Mouse (Mus musculus) midbrain, embryonic 14.5 days (tissue): ENCODE measurements around the gene Ckm. TPM values are rescaled to one million over a fixed set of nuclear protein-coding genes. Genes with fewer than 3 reads are reported as not detected.

Experiments
- ATAC-seq: fragments of 200-750 bp; cut with Nextera tagmentation; 2 replicates; pipeline ENCODE4 v1.8.0; 2017; ENCODE audit warnings: moderate number of reproducible peaks, moderate library complexity; ENCODE audit not compliant: low FRiP score, low TSS enrichment
- DNase-seq: peaks from one replicate; pipeline ENCODE4 v3.0.0-alpha.2; 2015
- H3K27ac ChIP-seq: fragments of 300-500 bp; sonication (generic); replicated peaks from 2 replicates; pipeline ENCODE4 v1.5.1; 2014; ENCODE audit warnings: mild to moderate bottlenecking, low read depth, low read length, moderate library complexity
- H3K27me3 ChIP-seq: fragments of 300-500 bp; sonication (generic); 2 replicates; pipeline ENCODE4 v1.6.1; 2014; ENCODE audit warnings: low read length, control low read depth, mixed read lengths; ENCODE audit not compliant: control insufficient read depth, insufficient read depth
- H3K36me3 ChIP-seq: fragments of 300-500 bp; sonication (generic); 2 replicates; pipeline ENCODE4 v1.6.1; 2014; ENCODE audit warnings: low read length, control low read depth; ENCODE audit not compliant: control insufficient read depth, insufficient read depth
- H3K4me1 ChIP-seq: fragments of 300-500 bp; sonication (generic); 2 replicates; pipeline ENCODE4 v1.6.1; 2014; ENCODE audit warnings: mild to moderate bottlenecking, antibody characterized with exemption, low read length, control low read depth; ENCODE audit not compliant: control insufficient read depth, insufficient read depth
- H3K4me2 ChIP-seq: fragments of 300-500 bp; sonication (generic); 2 replicates; pipeline ENCODE4 v1.6.1; 2014; ENCODE audit warnings: mild to moderate bottlenecking, low read length, moderate library complexity
- H3K4me3 ChIP-seq: fragments of 300-500 bp; sonication (generic); replicated peaks from 2 replicates; pipeline ENCODE4 v1.5.1; 2014; ENCODE audit warnings: low read depth, low read length
- H3K9ac ChIP-seq: fragments of 300-500 bp; sonication (generic); replicated peaks from 2 replicates; pipeline ENCODE4 v1.6.1; 2014; ENCODE audit warnings: mild to moderate bottlenecking, low read length, moderate library complexity
- H3K9me3 ChIP-seq: fragments of 300-500 bp; sonication (generic); 2 replicates; pipeline ENCODE4 v1.6.1; 2016; ENCODE audit warnings: low read length, control low read depth, mixed read lengths; ENCODE audit not compliant: control insufficient read depth
- WGBS: fragments of 180-500 bp; shearing (Covaris S2); extraction: QIAGEN DNeasy Blood & Tissue Kit; methylation state at CpG from one replicate; pipeline ENCODE4 v1.1.7; 2014; 5-methylcytosine and 5-hydroxymethylcytosine counted together
- polyA plus RNA-seq: library from polyadenylated mRNA; unstranded; fragments of >200 nt; fragmentation: Nextera tagmentation; extraction: Ambion mirVana; gene quantifications from 2 replicates; pipeline ENCODE4 v1.2.1, GENCODE M21; 2014

Ckm gene
- polyA plus RNA-seq, 1 experiment from 2014 or later = not detected

DNA sequence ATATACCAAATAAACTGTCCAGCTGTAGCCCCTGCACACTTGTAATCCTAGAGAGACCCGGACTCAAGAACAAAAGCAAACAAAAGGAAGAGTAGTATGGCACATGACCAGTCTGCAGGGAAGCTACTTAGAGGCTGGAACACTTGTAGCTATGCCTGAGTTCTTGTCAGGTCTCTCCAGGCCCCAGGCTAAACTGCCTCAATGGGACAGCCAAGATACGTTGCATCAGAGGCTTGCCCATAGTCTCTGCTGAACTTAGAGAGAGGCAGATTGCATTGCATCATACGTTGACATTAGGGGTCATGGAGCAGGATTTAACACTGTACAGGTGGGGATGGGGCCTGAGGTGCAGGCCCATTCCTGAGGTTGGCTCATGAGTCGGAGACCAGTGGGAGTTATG is 28.6 kb upstream of the Ckm start:
- Histone ChIP-seq H3K9ac (no peak overlapping the region), H3K27me3 (no peaks in the 10 kb centered on the region), H3K27ac (no peak overlapping the region), H3K4me2 (no peak overlapping the region), H3K4me3 (no peak overlapping the region), H3K36me3 (no peaks in the 10 kb centered on the region), H3K9me3 (no peaks in the 10 kb centered on the region), H3K4me1 (no peaks in the 10 kb centered on the region)
- 91% methylated on average over 4 of the region's 4 CpGs for WGBS
- DNase-seq (no peak), ATAC-seq (no peak)

- H3K9me3 ChIP-seq = no peaks in the 10 kb centered on the region
- H3K27ac ChIP-seq = no peak overlapping the region
- no peak for DNase-seq
- H3K36me3 ChIP-seq = no peaks in the 10 kb centered on the region
- no peaks in the 10 kb centered on the region for H3K27me3 ChIP-seq
- H3K4me1 ChIP-seq = peaks cover 7% of the 10 kb centered on the region
- no peak for ATAC-seq
- no peak overlapping the region for H3K4me3 ChIP-seq
- 72% methylated on average over 8 of the region's 8 CpGs for WGBS
- H3K9ac ChIP-seq = no peak overlapping the region
- H3K4me2 ChIP-seq = no peak overlapping the region
These were observed 26.5 kb upstream of the Ckm start for GRCm38 (mm10) chr7:19378049-19378448.

- H3K27ac ChIP-seq = peak within 1 kb of the TSS; percentile 70
- peak within 1 kb of the TSS; percentile 84 for H3K4me2 ChIP-seq
- ATAC-seq (peak; percentile 96), DNase-seq (peak; percentile 100)
- peaks cover 28% of the 10 kb centered on the region for H3K36me3 ChIP-seq
- H3K4me1 ChIP-seq = peaks cover 13% of the 10 kb centered on the region
- H3K9ac ChIP-seq = peak within 1 kb of the TSS; percentile 78
- H3K4me3 ChIP-seq = peak within 1 kb of the TSS; percentile 88
- no peaks in the 10 kb centered on the region for H3K9me3 ChIP-seq
- H3K27me3 ChIP-seq = no peaks in the 10 kb centered on the region
- 6% methylated on average over 48 of the region's 48 CpGs for whole genome bisulfite sequencing
These were observed 23.0 kb upstream of the Ckm start, which contains the start of gene Ercc2 for GRCm38 (mm10) chr7:19381377-19382165. Gene Ercc2 (plus strand): TSS chr7:19382010.

GRCm38 (mm10) chr7:19382166-19382541 is 22.4 kb upstream of the Ckm start:
- ATAC-seq = peak; percentile 66
- H3K9ac ChIP-seq = peak overlapping the region; percentile 78
- peaks cover 13% of the 10 kb centered on the region for H3K4me1 ChIP-seq
- WGBS = under 1% methylated on average over 29 of the region's 37 CpGs
- DNase-seq = no peak
- H3K4me3 ChIP-seq = peak overlapping the region; percentile 88
- peak overlapping the region; percentile 70 for H3K27ac ChIP-seq
- H3K4me2 ChIP-seq = peak overlapping the region; percentile 84
- H3K36me3 ChIP-seq = peaks cover 33% of the 10 kb centered on the region
- no peaks in the 10 kb centered on the region for H3K27me3 ChIP-seq
- no peaks in the 10 kb centered on the region for H3K9me3 ChIP-seq

GRCm38 (mm10) chr7:19383708-19384107 is 20.9 kb upstream of the Ckm start:
- H3K4me2 ChIP-seq = peak overlapping the region; percentile 84; the same call in 1 of the 2 replicates
- no peaks in the 10 kb centered on the region for H3K27me3 ChIP-seq
- DNase-seq = no peak
- H3K36me3 ChIP-seq = peaks cover 49% of the 10 kb centered on the region
- H3K9me3 ChIP-seq = no peaks in the 10 kb centered on the region
- peaks cover 13% of the 10 kb centered on the region for H3K4me1 ChIP-seq
- no peak overlapping the region for H3K4me3 ChIP-seq
- no peak for ATAC-seq
- 94% methylated on average over 9 of the region's 9 CpGs for WGBS
- no peak overlapping the region for H3K27ac ChIP-seq
- H3K9ac ChIP-seq = no peak overlapping the region

DNA sequence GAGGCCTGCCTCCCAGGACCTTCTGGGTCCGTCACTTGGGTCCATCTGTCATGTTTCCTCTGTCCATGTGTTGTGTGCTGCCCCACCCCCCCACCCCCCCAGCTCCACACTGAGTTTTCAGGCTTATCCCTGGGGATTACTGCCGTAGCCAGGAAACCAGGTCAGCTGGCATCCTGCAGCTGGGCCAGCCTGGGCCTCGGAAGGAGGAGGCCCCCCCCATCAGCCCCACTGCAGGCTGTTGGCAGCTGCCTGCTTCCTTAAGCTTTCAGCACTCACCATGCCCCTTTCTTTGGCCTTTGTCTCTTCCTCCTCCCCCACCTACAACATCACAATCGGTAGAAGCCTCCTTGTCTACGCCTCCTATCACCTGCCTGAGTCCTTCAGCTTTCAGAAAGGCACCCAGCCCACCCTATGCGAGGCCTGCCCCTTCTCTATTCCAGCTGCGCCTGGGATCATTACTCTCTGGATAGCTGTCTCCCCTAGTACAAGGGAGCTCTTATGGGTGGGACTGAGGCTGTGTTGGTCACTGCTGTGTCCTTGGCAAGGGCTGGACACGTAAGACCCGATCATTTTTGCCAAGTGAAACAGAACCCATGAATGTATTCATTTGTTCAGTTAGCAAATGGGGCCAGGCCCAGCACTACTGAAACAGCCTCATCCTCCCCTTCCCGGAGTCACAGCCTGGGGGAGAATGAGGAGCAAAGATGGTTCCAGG is 15.7 kb upstream of the Ckm start:
- H3K9me3 ChIP-seq = no peaks in the 10 kb centered on the region
- peak; percentile 46; the same call in 1 of the 2 replicates for ATAC-seq
- peak; percentile 67 for DNase-seq
- H3K27ac ChIP-seq = peak overlapping the region; percentile 66
- 0 out of 2 replicates have a peak, but pooled peaks cover 3% of the 10 kb centered on the region for H3K4me1 ChIP-seq
- WGBS = 38% methylated on average over 10 of the region's 10 CpGs
- peaks cover 99% of the 10 kb centered on the region for H3K36me3 ChIP-seq
- H3K4me2 ChIP-seq = no peak overlapping the region
- no peak overlapping the region for H3K4me3 ChIP-seq
- no peak overlapping the region; the same call in 1 of the 2 replicates for H3K9ac ChIP-seq
- H3K27me3 ChIP-seq = no peaks in the 10 kb centered on the region

- DNase-seq (no peak), ATAC-seq (no peak)
- Histone ChIP-seq H3K36me3 (peaks cover 65% of the 10 kb centered on the region), H3K4me1 (no peaks in the 10 kb centered on the region), H3K27me3 (no peaks in the 10 kb centered on the region), H3K4me2 (no peak overlapping the region), H3K9ac (no peak overlapping the region), H3K27ac (no peak overlapping the region), H3K9me3 (no peaks in the 10 kb centered on the region), H3K4me3 (no peak overlapping the region)
- 91% methylated on average over 8 of the region's 8 CpGs for WGBS
These were observed 10.1 kb upstream of the Ckm start for GRCm38 (mm10) chr7:19394484-19394883.

DNA sequence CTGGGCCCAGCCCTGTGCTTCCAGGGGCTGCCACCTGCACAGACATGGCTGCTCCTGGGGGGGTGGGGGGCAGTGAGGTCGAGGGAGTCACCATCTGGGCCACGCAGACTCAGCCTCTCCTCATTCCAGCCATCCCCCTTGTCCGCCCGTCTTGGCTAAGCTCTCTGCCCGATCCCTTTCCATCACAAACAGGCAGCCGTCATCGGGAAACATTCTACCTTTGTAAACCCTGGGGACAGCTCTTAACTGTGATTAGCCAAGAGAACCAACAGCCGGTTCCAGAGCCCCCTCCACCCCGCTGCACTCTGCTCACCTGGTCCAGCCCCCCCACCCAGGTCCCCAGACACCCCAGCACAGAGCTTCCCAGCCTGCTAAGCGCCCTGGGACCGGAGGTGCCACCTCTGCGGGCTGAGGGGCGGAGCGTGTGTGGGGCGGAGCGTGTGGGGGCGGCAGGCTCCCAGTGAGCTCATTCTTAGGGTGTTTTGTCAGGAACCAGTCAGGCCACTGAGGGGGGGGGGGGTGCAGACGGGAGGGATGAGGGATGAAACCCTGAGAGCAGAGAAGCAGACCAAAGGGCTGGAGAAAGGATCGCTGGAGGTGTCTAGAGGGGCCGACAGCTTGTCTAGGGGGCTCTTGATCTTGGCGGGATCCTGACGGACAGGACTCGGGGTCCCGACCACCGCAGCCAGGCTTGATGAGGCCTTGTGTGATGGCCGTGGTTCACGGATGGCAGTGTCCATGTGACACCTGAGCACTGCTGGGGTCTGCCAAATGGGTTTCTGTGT is 4.9 kb upstream of the Ckm start:
- DNase-seq (no peak), ATAC-seq (no peak)
- Histone ChIP-seq H3K4me3 (0 out of 2 replicates have a peak overlapping the region, but pooled peaks have one; percentile 10), H3K9me3 (peaks cover 5% of the 10 kb centered on the region; the same call in 1 of the 2 replicates), H3K4me1 (0 out of 2 replicates have a peak, but pooled peaks cover 10% of the 10 kb centered on the region), H3K36me3 (peaks cover 13% of the 10 kb centered on the region), H3K9ac (no peak overlapping the region), H3K4me2 (peak overlapping the region; percentile 46), H3K27me3 (peaks cover 25% of the 10 kb centered on the region), H3K27ac (no peak overlapping the region)
- 3% methylated on average over 27 of the region's 27 CpGs for WGBS
